Mouse (Mus musculus) NIH3T3 (cell line): ENCODE data around the gene Ybx1.
A peak's percentile ranks its signal among the peaks of the same experiment; 100 is the strongest.

Source experiments
- DNase-seq: peaks from one replicate; pipeline ENCODE4 v3.0.0-alpha.2; 2012; ENCODE audit warnings: low read depth

Ybx1 gene

GRCm38 (mm10) chr4:119266606-119267005 is 27.8 kb downstream of the Ybx1 start:
- DNase-seq = no peak

- DNase-seq = no peak
Measured at GRCm38 (mm10) chr4:119263459-119263858, 30.9 kb downstream of the Ybx1 start.

DNA sequence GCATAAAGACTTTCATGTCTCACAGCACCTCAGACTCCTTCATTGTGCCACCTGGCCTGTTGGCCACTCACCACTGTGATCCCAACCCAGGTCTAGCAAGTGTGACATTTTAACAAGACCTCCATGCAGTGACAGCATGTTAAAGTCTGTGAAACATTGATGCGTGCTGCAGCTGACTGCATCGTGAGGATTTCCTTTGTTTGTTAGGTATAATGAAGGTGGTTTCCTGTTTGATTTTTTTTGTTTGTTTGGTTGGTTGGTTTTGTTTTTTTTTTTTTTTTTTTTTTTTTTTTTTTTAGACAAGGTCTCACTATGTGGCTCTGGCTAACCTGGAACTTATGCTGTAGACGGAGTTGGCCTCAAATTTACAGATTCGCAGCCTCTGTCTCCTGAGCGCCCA is 31.9 kb downstream of the Ybx1 start:
- no peak for DNase-seq

- no peak for DNase-seq
Measured at GRCm38 (mm10) chr4:119261087-119261713, 33.2 kb downstream of the Ybx1 start.

DNA sequence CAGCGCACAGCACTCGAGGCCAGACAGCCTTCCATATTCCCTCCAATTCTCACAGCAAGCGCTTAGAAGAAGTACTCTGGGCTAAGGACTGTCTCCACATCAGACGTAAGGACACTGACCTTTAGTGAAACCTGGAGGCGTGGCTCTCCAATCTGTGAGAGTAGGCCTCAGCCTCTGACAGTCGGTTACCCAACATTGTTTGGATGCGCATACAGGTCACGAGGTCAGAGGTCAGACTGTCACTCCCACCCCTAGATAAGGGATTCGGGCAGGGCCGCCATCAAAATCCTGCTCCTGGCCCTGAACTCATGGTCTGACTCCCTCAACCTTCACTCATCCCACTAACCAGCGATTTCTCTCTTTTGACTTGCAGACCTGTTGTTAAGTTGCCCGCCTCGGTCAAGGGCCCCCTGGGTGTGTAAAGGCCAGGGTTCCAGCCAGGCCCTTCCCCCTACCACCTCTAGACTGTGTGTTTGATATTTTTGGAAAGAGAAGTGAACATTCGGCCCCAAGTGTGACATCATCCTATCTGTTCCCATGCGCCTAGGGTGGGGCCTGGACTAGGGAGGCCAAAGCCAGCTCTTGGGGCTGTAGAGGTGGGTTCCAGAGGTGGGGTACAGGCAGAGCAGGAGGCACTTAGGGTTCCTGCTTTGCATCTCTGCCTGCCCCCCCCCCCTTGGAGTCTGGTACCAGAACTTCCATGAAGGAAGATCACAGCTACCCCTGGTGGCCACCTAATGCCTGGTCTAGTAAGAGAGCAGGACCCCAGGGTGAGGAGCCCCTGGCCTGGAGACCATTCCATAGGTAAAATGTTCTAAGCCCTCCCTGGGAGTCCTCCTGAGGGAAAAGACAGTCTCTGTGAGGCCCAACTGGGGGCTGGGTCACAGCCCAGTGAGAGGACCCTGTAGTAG is 34.8 kb downstream of the Ybx1 start:
- no peak for DNase-seq

GRCm38 (mm10) chr4:119257083-119257482 is 37.3 kb downstream of the Ybx1 start:
- DNase-seq = no peak

- DNase-seq = peak; percentile 27
Measured at GRCm38 (mm10) chr4:119255351-119255750, 39.1 kb downstream of the Ybx1 start, which contains the start of gene Cldn19. Gene Cldn19 (plus strand): TSS chr4:119255414.

DNA sequence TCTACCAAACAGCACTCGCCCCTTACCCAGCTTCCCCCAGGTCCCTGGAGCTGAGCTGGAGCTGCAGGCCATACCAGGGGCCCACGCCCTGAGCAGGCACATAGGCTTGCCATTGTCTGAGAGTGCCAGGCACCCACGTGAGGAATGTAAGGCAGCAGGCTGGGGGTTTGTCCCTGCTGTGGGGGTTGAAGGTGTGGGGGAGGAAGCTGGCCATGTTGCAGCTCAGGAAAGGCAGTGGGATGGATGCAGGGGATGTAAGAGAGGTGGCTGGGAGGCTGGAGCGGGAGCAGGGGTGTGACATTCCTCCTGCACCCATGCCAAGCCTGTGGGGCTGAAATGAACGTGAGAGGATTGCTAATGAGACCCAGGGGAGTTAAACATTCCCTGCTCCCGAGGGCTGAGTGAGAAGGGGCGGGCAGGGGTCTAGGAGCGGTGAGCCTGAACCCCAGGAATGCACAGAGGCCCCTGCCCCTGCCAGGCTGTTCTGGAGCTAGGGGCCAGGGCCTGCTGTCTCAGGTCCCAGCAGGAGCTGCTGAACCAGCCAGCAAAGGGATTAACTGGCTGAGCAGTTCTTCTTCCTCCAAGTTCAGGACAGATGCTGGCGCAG is 40.3 kb downstream of the Ybx1 start:
- peak; percentile 44 for DNase-seq

- DNase-seq = no peak
Measured at GRCm38 (mm10) chr4:119252025-119252808, 42.2 kb downstream of the Ybx1 start.

GRCm38 (mm10) chr4:119248407-119248965 is 45.9 kb downstream of the Ybx1 start:
- DNase-seq = no peak

DNA sequence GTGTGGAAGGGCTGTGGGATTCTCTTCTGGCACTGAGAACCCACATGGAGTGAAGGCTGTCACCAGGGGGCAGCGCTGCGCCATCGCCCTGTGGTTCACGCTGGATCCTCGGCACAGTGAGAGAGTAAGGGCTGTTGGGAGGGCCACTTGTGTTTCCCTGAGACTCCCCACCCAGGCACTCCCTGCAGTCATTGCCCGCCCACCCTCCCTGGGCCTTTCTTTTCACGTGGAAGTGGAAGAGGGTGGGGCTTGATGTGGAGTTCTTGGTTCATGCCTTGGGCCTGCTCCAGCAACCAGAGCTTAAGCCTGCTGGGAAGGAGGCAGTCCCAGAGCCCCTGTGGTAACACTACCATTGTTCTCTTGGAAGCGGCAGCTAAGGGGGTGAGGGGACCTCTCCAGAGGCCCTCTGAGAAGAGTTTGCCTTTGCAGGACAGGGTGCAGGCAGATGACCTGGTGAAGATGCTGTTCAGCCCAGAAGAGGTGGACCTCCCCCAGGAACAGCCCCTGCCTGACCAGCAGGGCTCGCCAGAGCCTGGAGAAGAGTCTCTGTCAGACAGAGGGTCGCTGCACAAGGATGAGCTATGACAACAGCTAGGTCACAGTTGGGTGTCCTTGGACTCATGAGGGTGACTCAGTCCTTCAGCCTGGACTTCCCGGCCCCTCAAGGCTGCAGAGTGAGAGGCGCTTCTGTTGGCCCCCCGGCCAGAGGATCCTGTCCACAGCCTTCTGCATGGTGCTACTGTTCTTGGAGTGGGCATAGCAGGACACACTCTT is 46.8 kb downstream of the Ybx1 start:
- DNase-seq = peak; percentile 84

DNA sequence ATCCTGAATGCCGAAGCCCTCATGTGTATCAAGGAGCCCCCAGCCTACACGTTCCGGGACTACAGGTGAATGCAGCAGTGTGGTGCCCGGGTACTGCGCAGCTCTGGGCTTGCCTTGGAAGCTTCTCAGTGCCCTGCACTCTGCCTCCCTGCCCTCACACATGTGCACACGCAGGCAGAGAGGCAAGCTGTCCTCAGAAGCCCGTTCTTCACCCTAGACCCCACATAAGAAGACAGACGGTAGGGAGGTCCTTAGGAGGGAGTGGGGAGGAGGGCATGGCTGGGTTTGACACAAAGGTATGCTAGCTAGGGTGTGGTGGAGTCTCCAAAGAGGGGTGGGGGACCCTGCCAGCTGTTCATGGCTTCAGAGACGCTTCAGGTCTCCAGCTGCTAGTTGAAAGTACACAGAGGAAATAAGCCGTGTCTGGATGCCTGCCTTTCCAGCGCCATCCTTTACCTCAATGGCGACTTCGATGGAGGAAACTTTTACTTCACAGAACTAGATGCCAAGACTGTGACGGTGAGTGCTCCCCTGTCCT is 47.6 kb downstream of the Ybx1 start:
- DNase-seq = no peak

DNA sequence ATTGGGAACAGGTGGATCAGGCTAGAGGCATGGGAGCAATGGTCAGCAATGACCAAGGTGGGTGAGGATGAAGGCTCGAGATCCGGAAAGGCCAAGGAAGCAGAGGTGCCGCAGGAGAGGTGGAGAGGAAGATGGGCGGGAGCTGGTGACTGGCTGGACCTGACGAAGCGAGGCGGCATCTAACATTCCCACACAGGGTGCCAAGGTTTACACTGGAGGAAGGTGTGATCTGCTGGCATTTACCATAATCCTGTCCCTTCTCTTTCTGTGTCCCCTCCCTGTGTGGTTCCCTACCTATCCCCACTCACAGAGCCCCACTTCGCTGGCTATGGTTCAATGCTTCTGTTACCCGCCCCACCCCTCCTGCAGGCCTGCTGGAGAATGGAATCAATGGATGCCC is 48.4 kb downstream of the Ybx1 start:
- DNase-seq = no peak

GRCm38 (mm10) chr4:119245556-119245955 is 48.8 kb downstream of the Ybx1 start:
- DNase-seq = peak; percentile 65

GRCm38 (mm10) chr4:119244468-119245240 is 49.8 kb downstream of the Ybx1 start:
- no peak for DNase-seq

DNA sequence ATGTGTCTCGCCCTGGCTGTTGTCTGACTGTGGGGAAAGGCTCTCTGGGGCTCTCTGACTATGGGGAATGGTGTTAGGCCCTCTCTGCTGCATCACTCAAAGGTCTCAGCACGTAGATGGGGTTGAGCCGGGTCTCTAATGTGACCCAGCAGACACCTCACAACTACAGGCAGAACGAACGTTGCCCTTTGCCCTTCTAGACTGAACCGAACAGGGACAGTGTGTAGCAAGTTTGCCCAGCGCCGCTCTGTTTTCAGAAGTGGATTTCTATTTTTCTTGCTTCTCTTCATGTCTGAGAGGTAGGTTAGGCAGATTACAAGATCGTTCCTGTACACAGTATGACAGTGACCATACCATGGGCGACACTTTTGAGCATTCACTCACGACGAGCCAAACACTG is 51.8 kb downstream of the Ybx1 start:
- DNase-seq = no peak

- DNase-seq = peak; percentile 40
Measured at GRCm38 (mm10) chr4:119241664-119242063, 52.7 kb downstream of the Ybx1 start.

DNA sequence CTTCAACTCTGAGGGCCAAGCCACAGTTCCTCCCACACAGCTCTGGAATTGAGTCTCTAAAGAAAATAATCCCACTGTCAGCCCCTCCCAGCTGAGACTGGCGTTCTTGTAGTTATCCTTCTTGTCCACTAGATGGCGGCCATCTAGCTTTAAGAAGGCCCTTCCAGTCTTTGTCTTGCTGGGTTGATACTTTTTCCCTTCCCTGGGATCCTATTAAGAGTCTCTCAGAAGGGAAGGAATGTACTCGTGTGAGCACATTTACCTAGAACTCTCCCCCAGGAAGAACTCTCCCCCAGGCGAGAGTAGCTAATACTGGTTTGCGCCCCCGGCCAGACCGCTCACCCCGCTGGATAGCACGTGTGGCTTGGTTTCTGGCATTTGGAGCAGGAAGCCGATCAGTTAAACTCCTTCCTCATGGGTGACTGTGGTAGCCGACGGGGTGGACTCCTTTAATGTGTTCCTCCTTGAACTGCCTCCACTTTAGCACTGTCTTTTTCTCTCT is 55.2 kb downstream of the Ybx1 start:
- DNase-seq = peak; percentile 90

GRCm38 (mm10) chr4:119238661-119239060 is 55.7 kb downstream of the Ybx1 start:
- peak; percentile 20 for DNase-seq

- peak; percentile 23 for DNase-seq
Measured at GRCm38 (mm10) chr4:119234348-119234747, 60.1 kb downstream of the Ybx1 start.
